Mouse (Mus musculus) cerebellum, adult 2 months (tissue): ENCODE measurements around the gene Ankrd33.

Source experiments
- CTCF ChIP-seq: fragments of 200-500 bp; IDR thresholded peaks from 2 replicates; pipeline ENCODE4 v1.5.1; 2011; ENCODE audit warnings: low read depth, mild to moderate bottlenecking, control low read depth, low read length, moderate library complexity, borderline replicate concordance; ENCODE audit not compliant: insufficient read depth
- POLR2A ChIP-seq: fragments of 200-500 bp; IDR thresholded peaks from 2 replicates; pipeline ENCODE4 v1.6.1; 2011; ENCODE audit warnings: low read length, control low read depth, borderline replicate concordance; ENCODE audit not compliant: insufficient read depth

GRCm38 (mm10) chr15:101160591-101160990 lies 45.0 kb downstream of the Ankrd33 start:
- no peak for TF ChIP-seq POLR2A
- TF ChIP-seq CTCF: no peak
